Mouse (Mus musculus) midbrain, embryonic 12.5 days (tissue): ENCODE measurements around the gene Rab19. TPM values are rescaled to one million over a fixed set of nuclear protein-coding genes. Genes with fewer than 3 reads are reported as not detected.
"Not testable (repeated sequence)": the region's sequence is repeated elsewhere in the genome, so short reads cannot be mapped to it uniquely, and the experiment has no call there.

Experiments used
- ATAC-seq: fragments of 200-750 bp; cut with Nextera tagmentation; 2 replicates; pipeline ENCODE4 v1.8.0; 2017; ENCODE audit warnings: low read depth, moderate TSS enrichment, moderate library complexity; ENCODE audit not compliant: low FRiP score
- H3K27ac ChIP-seq: fragments of 300-500 bp; sonication (generic); replicated peaks from 2 replicates; pipeline ENCODE4 v1.5.1; 2016; ENCODE audit warnings: mild to moderate bottlenecking
- H3K27me3 ChIP-seq: fragments of 300-500 bp; sonication (generic); 2 replicates; pipeline ENCODE4 v1.6.1; 2016; ENCODE audit warnings: mild to moderate bottlenecking
- H3K36me3 ChIP-seq: fragments of 300-500 bp; sonication (generic); 2 replicates; pipeline ENCODE4 v1.6.1; 2016
- H3K4me1 ChIP-seq: fragments of 300-500 bp; sonication (generic); 2 replicates; pipeline ENCODE4 v1.6.1; 2016
- H3K4me2 ChIP-seq: fragments of 300-500 bp; sonication (generic); replicated peaks from 2 replicates; pipeline ENCODE4 v1.6.1; 2016; ENCODE audit warnings: mild to moderate bottlenecking, moderate library complexity
- H3K4me3 ChIP-seq: fragments of 300-500 bp; sonication (generic); 2 replicates; pipeline ENCODE4 v1.5.1; 2016; ENCODE audit warnings: mild to moderate bottlenecking
- H3K9ac ChIP-seq: fragments of 300-500 bp; sonication (generic); replicated peaks from 2 replicates; pipeline ENCODE4 v1.6.1; 2016; ENCODE audit warnings: mild to moderate bottlenecking, moderate library complexity
- H3K9me3 ChIP-seq: fragments of 300-500 bp; sonication (generic); 2 replicates; pipeline ENCODE4 v1.6.1; 2016; ENCODE audit warnings: mild to moderate bottlenecking
- WGBS: fragments of 180-500 bp; shearing (Covaris S2); methylation state at CpG from one replicate; pipeline ENCODE4 v1.1.7; 2016; 5-methylcytosine and 5-hydroxymethylcytosine counted together
- polyA plus RNA-seq: library from polyadenylated mRNA; unstranded; fragments of >200 nt; fragmentation: Nextera tagmentation; extraction: Ambion mirVana; gene quantifications from 2 replicates; pipeline ENCODE4 v1.2.1, GENCODE M21; 2016

Gene Rab19
- polyA plus RNA-seq, 1 experiment from 2014 or later: 0.26 TPM

- H3K36me3 ChIP-seq: peaks cover 14% of the 10 kb centered on the region
- H3K9ac ChIP-seq: no peak overlapping the region
- no peaks in the 10 kb centered on the region for H3K9me3 ChIP-seq
- H3K4me2 ChIP-seq: no peak overlapping the region
- H3K27ac ChIP-seq: no peak overlapping the region
- H3K27me3 ChIP-seq: no peaks in the 10 kb centered on the region
- ATAC-seq: no peak
- H3K4me3 ChIP-seq: no peak overlapping the region
- no peaks in the 10 kb centered on the region for H3K4me1 ChIP-seq
- WGBS: 94% methylated on average over 2 of the region's 2 CpGs
Observed at GRCm38 (mm10) chr6:39389988-39390387, 9.0 kb downstream of the Rab19 start.

GRCm38 (mm10) chr6:39395471-39395870 is 14.5 kb downstream of the Rab19 start:
- H3K27me3 ChIP-seq: no peaks in the 10 kb centered on the region
- no peaks in the 10 kb centered on the region for H3K4me1 ChIP-seq
- no peak for ATAC-seq
- H3K9ac ChIP-seq: no peak overlapping the region
- no peak overlapping the region for H3K4me3 ChIP-seq
- peaks cover 42% of the 10 kb centered on the region for H3K36me3 ChIP-seq
- 82% methylated on average over 4 of the region's 4 CpGs for WGBS
- H3K4me2 ChIP-seq: no peak overlapping the region
- H3K9me3 ChIP-seq: no peaks in the 10 kb centered on the region
- no peak overlapping the region for H3K27ac ChIP-seq

DNA sequence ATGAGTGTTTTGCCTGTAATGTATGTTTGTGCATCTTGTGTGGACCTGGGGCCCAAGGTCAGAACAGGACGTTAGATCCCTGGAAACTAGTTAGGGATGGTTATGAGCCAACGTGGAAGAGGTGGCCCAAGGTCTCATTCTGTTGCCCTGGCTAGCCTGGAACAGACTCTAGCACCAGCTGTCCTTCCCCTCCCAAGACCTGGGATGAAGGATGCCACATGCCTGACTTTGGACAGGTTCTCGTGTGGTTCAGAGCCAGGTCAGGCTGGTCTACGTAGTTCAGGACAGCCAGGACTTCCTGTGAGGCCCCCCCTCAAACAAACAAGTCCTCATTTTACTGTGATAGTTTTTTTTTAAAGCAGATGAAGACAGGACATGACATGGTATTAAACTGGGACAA is 14.9 kb downstream of the Rab19 start:
- WGBS: 87% methylated on average over 4 of the region's 4 CpGs
- ATAC-seq: no peak

GRCm38 (mm10) chr6:39397046-39397445 is 16.1 kb downstream of the Rab19 start:
- no peak for ATAC-seq

More for the DNA sequence above, 14.9 kb downstream of the Rab19 start:
- H3K36me3 ChIP-seq: peaks cover 42% of the 10 kb centered on the region
- H3K27me3 ChIP-seq: no peaks in the 10 kb centered on the region
- no peak overlapping the region for H3K4me3 ChIP-seq
- H3K4me2 ChIP-seq: no peak overlapping the region
- no peak overlapping the region for H3K27ac ChIP-seq
- H3K9ac ChIP-seq: no peak overlapping the region
- no peaks in the 10 kb centered on the region for H3K4me1 ChIP-seq
- no peaks in the 10 kb centered on the region for H3K9me3 ChIP-seq

DNA sequence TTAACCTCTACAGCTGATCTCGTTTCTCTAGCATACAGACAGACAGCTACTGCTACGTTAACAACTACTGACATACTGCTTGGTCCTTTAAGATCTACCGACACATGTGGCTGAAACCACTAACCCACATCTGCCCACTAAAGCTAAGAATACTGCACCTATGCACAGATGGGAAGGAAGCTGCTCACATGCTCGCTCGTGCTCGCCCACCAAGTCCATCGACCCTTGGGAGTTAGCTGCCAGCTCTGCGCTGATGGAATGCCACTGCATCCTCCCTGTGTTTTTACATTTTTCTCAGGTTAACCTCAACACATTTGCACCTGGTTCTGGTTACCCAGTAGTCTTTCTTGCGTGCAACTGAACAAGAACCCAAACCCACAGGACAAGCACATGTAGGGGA is 17.4 kb downstream of the Rab19 start:
- H3K4me3 ChIP-seq: no peak overlapping the region
- no peak for ATAC-seq

More at GRCm38 (mm10) chr6:39397046-39397445, 16.1 kb downstream of the Rab19 start:
- Histone ChIP-seq H3K9ac (no peak overlapping the region), H3K27me3 (no peaks in the 10 kb centered on the region), H3K9me3 (no peaks in the 10 kb centered on the region), H3K27ac (no peak overlapping the region), H3K4me1 (no peaks in the 10 kb centered on the region), H3K4me3 (no peak overlapping the region), H3K4me2 (no peak overlapping the region), H3K36me3 (peaks cover 42% of the 10 kb centered on the region)
- 90% methylated on average over 6 of the region's 6 CpGs for WGBS

DNA sequence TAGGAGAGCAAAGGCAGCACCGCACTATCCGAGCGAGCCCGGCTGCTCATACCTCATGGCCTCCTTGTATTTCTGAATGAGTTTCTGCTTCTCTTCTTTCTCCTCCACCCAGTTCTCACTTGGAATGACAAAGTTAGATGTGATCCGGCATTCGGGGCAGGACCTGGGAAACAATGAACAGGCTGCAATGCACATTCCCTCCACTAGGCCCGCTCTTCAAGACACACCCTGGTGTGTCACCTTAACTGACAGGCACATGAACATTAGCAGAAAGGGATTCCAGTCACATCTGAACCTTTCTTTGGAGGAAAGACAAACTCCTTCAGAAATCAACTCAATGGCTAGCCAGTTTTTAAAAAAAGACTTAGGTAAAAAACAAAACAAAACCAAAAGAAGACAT is 19.4 kb downstream of the Rab19 start:
- Histone ChIP-seq H3K4me1 (no peaks in the 10 kb centered on the region), H3K4me3 (no peak overlapping the region), H3K9me3 (no peaks in the 10 kb centered on the region), H3K36me3 (peaks cover 65% of the 10 kb centered on the region), H3K9ac (no peak overlapping the region), H3K27me3 (no peaks in the 10 kb centered on the region), H3K4me2 (no peak overlapping the region), H3K27ac (no peak overlapping the region)
- no peak for ATAC-seq
- WGBS: 61% methylated on average over 7 of the region's 7 CpGs

More for the DNA sequence above, 17.4 kb downstream of the Rab19 start:
- Histone ChIP-seq H3K36me3 (peaks cover 50% of the 10 kb centered on the region), H3K9me3 (no peaks in the 10 kb centered on the region), H3K4me2 (no peak overlapping the region), H3K9ac (no peak overlapping the region), H3K27ac (no peak overlapping the region), H3K27me3 (no peaks in the 10 kb centered on the region), H3K4me1 (no peaks in the 10 kb centered on the region)
- WGBS: 94% methylated on average over 9 of the region's 9 CpGs

GRCm38 (mm10) chr6:39403136-39403535 is 22.2 kb downstream of the Rab19 start:
- Histone ChIP-seq H3K27ac (no peak overlapping the region), H3K9me3 (no peaks in the 10 kb centered on the region), H3K27me3 (no peaks in the 10 kb centered on the region), H3K4me1 (no peaks in the 10 kb centered on the region), H3K36me3 (peaks cover 66% of the 10 kb centered on the region), H3K4me2 (no peak overlapping the region), H3K4me3 (no peak overlapping the region), H3K9ac (no peak overlapping the region)
- WGBS: 95% methylated on average over 2 of the region's 2 CpGs
- ATAC-seq: no peak

DNA sequence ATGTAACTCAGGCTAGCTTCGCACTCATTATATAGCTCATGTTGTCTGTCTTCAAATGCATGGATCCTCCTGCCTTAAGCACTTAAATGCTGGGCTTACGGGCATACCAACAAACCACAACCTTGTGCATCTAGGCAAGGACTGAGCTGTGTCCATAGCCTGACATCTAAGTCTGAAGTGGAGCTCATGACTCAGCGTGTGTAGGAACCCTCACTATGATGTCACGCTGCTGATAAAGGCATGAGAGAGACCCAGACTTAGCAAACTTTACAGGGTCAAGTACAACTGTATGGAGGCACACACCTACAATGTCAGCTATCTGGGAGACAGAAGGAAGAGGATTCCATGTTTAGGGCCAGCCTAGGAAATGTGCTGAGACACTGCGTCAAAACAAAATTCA is 25.5 kb downstream of the Rab19 start:
- H3K27ac ChIP-seq: no peak overlapping the region
- H3K9me3 ChIP-seq: no peaks in the 10 kb centered on the region
- H3K4me1 ChIP-seq: no peaks in the 10 kb centered on the region
- no peak overlapping the region for H3K4me2 ChIP-seq
- 94% methylated on average over 5 of the region's 5 CpGs for WGBS
- H3K27me3 ChIP-seq: no peaks in the 10 kb centered on the region
- H3K36me3 ChIP-seq: peaks cover 50% of the 10 kb centered on the region
- ATAC-seq: no peak
- no peak overlapping the region for H3K9ac ChIP-seq
- H3K4me3 ChIP-seq: no peak overlapping the region

DNA sequence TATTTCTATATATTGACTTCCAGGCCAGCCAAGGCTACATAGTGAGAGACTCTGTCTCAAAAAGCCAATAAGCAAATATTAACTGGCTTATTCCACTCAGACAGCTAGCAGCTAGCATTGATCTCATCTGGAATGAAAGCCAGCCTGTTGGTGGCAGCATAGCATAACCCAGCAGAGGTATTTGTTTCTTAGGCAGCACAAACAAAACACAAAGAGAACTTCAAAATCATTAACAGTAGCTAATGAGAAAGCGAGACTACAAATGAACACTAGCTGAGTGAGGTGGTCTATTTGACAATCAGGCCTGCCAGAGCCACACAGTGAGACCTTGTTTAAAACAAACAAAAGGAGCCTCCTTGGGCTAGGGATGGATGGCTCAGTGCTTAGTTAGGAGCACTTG is 33.1 kb downstream of the Rab19 start:
- 97% methylated on average over 1 of the region's 1 CpGs for WGBS
- H3K27ac ChIP-seq: no peak overlapping the region

GRCm38 (mm10) chr6:39415762-39416161 is 34.8 kb downstream of the Rab19 start:
- Histone ChIP-seq H3K27me3 (no peaks in the 10 kb centered on the region), H3K4me1 (peaks cover 12% of the 10 kb centered on the region), H3K4me2 (no peak overlapping the region), H3K9ac (no peak overlapping the region), H3K9me3 (no peaks in the 10 kb centered on the region), H3K36me3 (no peaks in the 10 kb centered on the region; the same call in 1 of the 2 replicates), H3K27ac (no peak overlapping the region), H3K4me3 (no peak overlapping the region)
- no peak for ATAC-seq
- WGBS: 43% methylated on average over 3 of the region's 5 CpGs

More for the DNA sequence above, 33.1 kb downstream of the Rab19 start:
- Histone ChIP-seq H3K36me3 (peaks cover 6% of the 10 kb centered on the region; the same call in 1 of the 2 replicates), H3K4me3 (no peak overlapping the region), H3K9ac (no peak overlapping the region), H3K9me3 (no peaks in the 10 kb centered on the region), H3K4me1 (peaks cover 11% of the 10 kb centered on the region), H3K27me3 (no peaks in the 10 kb centered on the region), H3K4me2 (no peak overlapping the region)
- ATAC-seq: no peak

- not testable (repeated sequence) for H3K4me3 ChIP-seq, H3K27me3 ChIP-seq, H3K36me3 ChIP-seq, H3K9ac ChIP-seq, H3K9me3 ChIP-seq, ATAC-seq, H3K27ac ChIP-seq, H3K4me2 ChIP-seq
- H3K4me1 ChIP-seq: peaks cover 12% of the 10 kb centered on the region
Observed at GRCm38 (mm10) chr6:39416654-39417053, 35.7 kb downstream of the Rab19 start.

GRCm38 (mm10) chr6:39419386-39419850 is 38.4 kb downstream of the Rab19 start:
- Histone ChIP-seq H3K9me3 (no peaks in the 10 kb centered on the region), H3K9ac (peak overlapping the region; percentile 83), H3K4me2 (peak overlapping the region; percentile 68), H3K4me1 (peaks cover 12% of the 10 kb centered on the region), H3K4me3 (peak overlapping the region; percentile 89), H3K27me3 (peaks cover 7% of the 10 kb centered on the region; the same call in 1 of the 2 replicates), H3K36me3 (no peaks in the 10 kb centered on the region; the same call in 1 of the 2 replicates), H3K27ac (peak overlapping the region; percentile 94)
- ATAC-seq: no peak; the same call in none of the 2 replicates
- WGBS: under 1% methylated on average over 43 of the region's 43 CpGs
